Mouse (Mus musculus): ENCODE measurements around the gene Wiz.
A peak's percentile ranks its signal among the peaks of the same experiment; 100 is the strongest.

Wiz gene

GRCm38 (mm10) chr17:32378786-32379185 lies 10.5 kb downstream of the Wiz start:
- no peak for DNase-seq (ENCODE audit: low spot score)

DNA sequence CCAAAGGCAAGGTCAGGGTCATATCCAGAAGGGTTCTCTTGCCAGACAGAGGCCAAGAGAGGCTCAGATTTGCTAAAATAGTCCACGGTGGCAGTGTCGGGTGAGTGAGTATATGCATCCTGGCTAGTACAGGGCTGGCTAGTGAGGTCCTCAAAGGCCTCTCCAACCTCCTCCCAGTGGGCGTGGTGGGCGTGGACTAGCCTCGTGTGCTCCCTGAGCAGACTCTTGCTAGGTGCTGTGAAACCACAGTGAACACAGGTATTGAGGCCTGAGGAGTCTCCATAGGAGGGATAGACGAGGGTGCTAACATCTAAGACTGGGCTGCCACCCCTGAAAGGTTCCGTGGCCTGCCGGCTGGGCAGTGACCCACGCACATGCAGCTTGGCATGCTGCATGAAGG lies 12.1 kb downstream of the Wiz start:
- DNase-seq (ENCODE audit: low spot score): no peak

- no peak for DNase-seq (ENCODE audit: low spot score)
Observed at GRCm38 (mm10) chr17:32376475-32376874, 12.8 kb downstream of the Wiz start.

- no peak for DNase-seq (ENCODE audit: low spot score)
Observed at GRCm38 (mm10) chr17:32368991-32369578, 20.2 kb downstream of the Wiz start.

- no peak for DNase-seq (ENCODE audit: low spot score)
Observed at GRCm38 (mm10) chr17:32367706-32368105, 21.5 kb downstream of the Wiz start.

GRCm38 (mm10) chr17:32365296-32365695 lies 23.9 kb downstream of the Wiz start:
- DNase-seq (ENCODE audit: low spot score): no peak

DNA sequence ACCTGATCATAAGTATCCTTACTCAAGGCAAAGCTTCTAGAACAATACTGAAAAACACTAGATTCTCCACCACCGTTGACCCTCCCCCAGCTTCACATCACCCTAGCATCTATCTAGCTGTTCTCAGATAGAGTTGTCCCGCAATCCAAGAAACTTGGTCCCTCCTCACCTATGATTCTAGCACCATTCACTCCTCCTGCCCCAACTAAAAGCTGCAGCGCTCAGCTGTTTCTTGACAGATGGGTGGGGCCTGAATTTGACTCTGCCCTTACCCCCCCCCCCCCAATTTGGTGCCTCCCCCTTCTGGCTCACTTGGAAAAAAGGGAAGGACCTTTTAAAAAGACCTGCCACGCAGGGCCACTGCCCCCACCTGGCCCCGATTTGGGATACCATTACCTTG lies 24.4 kb downstream of the Wiz start:
- no peak for DNase-seq (ENCODE audit: low spot score)

GRCm38 (mm10) chr17:32364331-32364730 lies 24.9 kb downstream of the Wiz start:
- DNase-seq (ENCODE audit: low spot score): peak; percentile 93

GRCm38 (mm10) chr17:32363821-32364301 lies 25.4 kb downstream of the Wiz start:
- DNase-seq (ENCODE audit: low spot score): no peak

- DNase-seq (ENCODE audit: low spot score): no peak
Observed at GRCm38 (mm10) chr17:32362686-32363085, 26.6 kb downstream of the Wiz start.

DNA sequence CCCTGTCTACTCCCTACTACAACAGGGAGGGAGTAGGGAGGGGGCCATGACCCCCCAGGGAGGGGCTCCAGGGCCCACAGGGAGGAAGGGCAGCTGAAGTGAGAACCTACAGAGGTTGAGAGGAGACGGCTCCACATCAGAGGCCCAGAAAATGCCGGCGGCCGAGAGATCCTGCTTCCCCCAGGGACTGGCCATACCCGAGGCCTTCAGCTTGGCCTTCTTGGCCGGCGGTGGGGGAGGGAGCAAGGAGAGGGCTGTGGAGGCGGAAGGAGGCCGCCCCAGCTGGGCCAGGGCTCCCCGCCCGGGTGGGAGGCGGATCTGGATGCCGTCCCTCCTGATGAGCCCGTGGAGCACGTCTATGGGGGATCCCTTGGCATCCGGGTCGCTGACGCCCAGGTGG lies 29.3 kb downstream of the Wiz start:
- no peak for DNase-seq (ENCODE audit: low spot score)

- DNase-seq (ENCODE audit: low spot score): no peak
Observed at GRCm38 (mm10) chr17:32358943-32359340, 30.3 kb downstream of the Wiz start.

DNA sequence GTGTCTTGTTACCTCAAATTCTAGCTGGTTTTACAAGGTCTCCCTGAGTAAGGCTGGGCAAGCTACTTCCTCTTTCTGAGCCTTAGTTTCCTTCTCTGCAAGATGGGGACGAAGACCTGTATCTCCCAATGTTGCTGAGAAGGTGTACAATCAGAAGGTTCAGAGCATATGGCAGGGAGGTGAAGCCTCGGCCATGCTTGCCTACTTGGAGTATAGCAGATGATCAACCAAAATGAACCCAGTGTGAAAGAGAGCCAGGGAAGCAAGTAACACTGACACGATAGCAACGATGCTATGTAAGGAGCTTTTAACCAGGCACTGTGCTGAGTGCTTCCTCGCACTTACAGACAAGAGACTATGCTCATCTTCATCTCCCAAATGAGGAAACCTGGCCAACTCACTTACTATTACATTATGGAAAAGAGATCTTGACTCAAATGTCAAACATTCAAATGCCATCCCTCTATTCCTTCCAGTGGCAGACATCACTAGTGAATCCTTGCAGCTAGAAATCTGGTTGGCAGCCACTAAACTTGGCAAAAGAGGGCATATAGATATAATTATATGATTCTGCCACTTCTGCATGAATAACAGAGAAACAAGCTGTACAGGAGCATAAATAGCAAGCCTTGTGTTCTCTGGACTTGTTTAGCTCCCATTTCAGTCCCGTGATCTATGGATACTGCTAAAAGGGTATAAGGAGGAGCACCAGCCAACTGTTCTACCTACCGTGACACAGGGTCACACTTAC lies 30.9 kb downstream of the Wiz start:
- no peak for DNase-seq (ENCODE audit: low spot score)

DNA sequence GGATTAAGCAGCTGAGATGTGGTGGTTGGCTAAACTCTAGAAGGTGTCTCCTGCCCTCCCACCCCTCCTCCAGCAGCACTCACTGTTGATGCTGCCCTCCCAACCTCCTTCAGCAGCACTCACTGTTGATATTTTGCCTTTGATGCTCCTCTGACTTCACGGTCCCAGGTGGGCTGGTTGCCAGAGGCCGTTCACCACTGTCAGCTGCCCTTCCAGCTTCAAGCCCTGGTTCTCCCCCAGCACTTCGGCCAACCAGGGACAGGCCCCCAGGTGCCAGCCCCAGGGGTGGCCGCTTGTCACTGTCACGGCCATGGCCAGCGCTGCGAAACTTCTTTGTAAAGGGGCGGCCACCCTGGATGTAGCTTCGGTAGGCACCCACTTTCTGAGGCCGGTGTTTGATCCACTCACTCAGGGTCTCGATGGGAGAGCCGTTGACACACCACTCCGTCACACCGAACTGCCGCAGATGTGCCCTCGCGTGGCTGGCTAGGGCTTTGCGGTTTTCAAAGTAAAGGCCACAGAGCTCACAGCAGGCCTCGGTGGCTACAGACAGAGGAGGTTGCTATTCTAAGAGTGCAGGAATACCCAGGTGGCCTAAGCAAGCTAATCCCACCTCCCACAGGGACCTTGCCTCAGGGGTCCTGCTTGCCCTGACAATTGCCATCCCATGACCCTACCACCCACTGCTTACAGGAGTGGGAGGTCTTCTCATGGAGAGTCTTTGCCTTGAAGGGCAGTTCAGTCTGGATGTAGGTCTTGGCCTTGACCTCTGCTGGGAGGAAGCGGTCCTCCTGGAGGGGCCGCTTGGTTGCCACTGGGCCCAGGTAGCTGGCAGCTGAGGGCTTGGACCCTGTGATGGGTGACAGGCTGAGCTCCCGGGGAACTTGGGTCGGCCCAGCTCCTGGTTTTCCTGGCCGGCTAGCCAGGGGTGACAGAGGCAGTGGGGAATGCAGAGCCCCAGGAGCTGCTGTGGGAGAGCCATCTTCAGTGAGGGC lies 32.2 kb downstream of the Wiz start:
- DNase-seq (ENCODE audit: low spot score): no peak

DNA sequence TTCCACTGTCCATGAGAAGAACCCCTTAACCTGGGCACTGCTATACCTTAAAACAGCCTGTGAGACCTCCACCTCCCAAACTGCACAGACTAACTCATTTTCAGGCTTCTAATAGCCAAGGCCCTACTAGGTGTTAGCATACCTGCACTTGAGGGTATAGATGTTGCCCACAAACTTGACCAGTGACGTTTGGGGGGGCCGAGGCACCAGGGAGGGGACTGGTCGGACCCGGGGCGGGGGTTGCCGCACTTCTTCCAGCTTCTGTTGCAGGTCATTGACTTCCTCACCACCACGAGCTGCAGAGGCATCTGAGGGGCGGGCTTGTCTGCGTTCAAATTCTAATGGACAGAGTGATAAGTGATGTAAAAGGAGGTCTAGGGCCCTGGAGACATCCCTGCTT lies 33.0 kb downstream of the Wiz start:
- DNase-seq (ENCODE audit: low spot score): no peak

- DNase-seq (ENCODE audit: low spot score): no peak
Observed at GRCm38 (mm10) chr17:32355031-32355430, 34.2 kb downstream of the Wiz start.

DNA sequence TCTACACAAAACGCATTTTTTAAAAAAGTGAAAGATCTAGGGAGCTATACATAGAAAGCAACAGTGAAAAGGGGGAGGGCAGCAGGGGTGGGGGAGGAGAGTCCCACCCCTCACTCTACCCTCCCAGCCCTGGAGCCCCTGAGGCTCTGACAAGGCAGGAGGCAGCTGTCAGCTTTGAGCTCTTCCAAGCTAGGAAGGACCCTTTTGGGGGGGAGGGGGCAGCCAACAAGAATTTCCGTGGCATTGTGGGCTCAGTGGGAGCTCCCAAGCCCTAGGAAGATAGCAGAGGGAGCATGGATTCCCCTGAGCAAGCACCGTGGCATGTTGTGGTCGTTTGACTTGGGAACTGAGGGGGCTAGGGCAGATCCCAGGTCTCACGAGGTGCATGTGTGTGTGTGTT lies 35.0 kb downstream of the Wiz start:
- no peak for DNase-seq (ENCODE audit: low spot score)

GRCm38 (mm10) chr17:32353696-32354095 lies 35.5 kb downstream of the Wiz start:
- peak; percentile 97 for DNase-seq (ENCODE audit: low spot score)

DNA sequence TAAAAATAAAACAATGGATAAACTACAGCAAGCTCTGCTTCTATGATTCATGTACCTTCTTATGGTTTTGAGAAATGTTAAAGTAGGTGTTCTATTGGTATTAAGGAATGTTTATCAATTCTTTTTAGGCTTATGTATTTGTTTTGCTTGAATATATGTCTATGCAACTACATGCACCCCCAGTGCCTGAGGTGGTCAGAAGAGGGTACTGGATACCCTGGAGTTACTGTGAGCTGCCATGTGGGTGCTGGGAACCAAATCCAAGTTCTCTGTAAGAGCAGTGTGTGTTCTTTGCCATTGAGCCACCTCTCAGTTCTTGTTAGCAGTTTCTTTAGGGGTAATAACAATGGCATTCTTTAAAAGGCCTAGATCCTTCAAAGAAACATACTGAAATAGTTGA lies 37.5 kb downstream of the Wiz start:
- no peak for DNase-seq (ENCODE audit: low spot score)

GRCm38 (mm10) chr17:32351269-32351668 lies 38.0 kb downstream of the Wiz start:
- no peak for DNase-seq (ENCODE audit: low spot score)

DNA sequence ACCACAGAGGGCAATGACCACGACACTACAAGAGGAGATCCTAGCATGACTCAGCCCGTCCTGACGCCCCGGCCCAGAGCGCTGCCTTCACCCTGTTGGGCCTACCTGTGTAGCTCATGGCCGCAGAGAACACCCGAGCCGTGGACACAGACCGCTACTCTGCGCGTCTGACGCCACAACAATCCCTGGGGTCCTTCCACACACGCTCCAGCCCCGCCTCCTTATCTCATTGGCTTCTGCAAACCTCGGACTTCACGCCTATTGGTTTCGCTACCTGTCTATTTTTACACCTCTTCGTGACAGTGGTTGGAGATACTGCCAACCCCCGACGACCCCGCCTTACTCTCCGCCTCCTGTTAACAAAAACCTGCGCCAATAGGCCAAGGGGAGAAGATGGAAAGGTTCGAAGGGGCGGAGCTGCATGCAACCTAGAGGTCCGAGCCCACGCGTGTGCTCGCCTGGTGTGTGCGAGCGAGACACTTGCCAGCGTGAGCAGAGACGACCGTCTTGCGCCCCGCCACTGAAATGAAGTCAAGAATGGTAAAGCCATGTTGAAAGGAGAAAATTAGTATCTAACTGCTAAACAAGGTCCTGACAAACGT lies 38.8 kb downstream of the Wiz start, which contains the start of gene Akap8l:
Akap8l (minus strand) TSS at position 226 of the 602 bp plus-strand sequence.
- DNase-seq (ENCODE audit: low spot score): peak; percentile 100

GRCm38 (mm10) chr17:32349851-32350381 lies 39.3 kb downstream of the Wiz start:
- DNase-seq (ENCODE audit: low spot score): no peak
